Mouse (Mus musculus) yolk sac, embryonic 10.5 days (tissue): ENCODE data around the gene Dhx38.
A peak's percentile ranks its signal among the peaks of the same experiment; 100 is the strongest.

Source experiments
- DNase-seq: peaks from one replicate; pipeline ENCODE4 v3.0.0-alpha.2; 2017; ENCODE audit warnings: low spot score

The Dhx38 gene

DNA sequence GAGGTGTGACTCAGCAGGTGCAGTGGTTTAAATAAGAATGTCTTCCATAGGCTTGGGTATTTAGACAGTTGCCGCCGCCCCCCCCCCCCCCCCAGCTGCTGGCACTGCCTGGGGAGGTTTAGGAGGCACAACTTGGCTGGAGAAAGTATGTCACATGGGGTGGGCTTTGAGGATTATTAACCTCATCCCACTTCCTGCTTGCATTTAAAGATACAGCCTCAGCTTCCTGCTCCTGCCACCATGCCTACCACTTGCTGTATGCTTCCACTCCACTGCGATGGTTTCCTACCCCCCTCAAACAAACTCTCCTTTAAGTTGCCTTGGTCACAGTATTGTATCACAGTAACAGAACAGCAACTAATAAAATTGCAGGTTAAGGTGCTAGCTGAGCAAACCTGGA, 21.6 kb downstream of the Dhx38 start:
- no peak for DNase-seq

DNA sequence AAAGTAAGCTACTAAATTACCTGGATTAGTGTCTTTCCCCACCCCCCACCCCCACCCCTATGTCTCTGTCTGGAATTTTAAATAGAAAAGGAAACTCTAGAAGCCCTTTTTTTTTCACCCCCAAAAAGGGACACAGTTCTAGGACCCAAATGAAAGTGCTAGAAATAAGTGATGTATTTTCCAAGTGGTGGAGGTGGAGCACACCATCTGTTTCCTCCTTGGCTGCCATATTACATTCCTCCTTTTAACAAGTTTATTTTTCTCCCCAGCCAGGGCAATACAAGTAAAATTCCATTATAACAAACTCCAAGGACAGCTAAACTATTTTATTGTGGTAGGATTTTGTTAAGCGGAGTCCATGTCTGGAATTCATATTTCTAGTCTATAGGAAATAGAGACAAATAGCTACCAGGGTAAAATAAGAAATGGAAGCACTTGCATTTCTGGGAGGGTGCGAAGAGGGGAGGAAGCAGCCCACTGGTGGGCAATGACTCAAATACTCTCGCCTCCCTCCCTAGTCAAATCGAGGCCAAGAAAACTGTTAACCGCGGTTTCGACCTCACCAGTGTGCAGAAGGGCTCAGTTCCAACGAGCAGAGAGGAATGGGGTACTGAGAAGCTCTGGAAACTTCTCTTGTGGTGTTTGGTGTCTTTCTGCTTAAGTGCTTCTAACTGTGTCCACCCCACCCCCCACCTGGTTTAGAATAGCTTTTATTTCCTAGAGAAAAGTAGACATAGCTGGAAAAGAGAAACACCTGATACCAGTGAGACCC, 22.7 kb downstream of the Dhx38 start:
- no peak for DNase-seq

DNA sequence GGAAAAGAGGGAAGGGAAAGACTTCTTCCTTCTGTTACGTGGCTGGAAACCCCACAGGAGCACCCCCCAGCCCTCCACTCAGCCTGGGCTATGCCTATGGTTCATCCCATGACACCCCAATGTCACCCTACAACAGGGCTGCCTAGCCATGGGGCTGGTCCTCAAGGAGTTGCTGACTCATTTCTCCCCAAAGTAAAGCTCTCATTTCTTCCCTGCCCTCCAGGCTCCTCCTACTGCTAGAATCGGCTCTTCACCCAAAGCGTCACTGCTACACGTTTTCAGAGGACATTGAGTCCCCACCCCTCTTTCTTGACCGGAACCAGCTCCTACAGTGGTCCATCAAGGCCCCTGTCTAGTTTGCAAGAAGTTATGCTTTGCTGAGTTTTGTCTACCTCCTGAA, 23.5 kb downstream of the Dhx38 start:
- DNase-seq = no peak

DNA sequence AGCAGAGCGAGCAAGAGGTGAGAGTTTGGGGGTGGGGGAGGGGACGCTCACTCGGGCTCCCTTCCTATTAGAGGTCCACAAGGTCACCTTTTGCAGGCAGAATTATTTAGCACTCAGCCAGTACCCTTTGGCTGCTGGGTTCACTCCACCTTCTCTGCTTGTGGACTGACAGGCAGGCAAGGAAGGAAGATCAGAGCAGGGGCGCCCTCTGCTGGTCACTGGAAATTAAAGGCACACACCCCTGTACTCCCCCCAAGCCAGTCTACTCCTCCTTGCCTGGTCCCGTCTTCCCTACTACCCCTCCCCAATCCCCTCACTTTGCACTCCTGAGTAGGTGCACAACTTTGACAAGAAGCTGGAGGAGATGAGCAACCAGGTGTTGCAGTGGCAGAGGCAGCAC, 29.0 kb downstream of the Dhx38 start:
- peak; percentile 69 for DNase-seq

DNA sequence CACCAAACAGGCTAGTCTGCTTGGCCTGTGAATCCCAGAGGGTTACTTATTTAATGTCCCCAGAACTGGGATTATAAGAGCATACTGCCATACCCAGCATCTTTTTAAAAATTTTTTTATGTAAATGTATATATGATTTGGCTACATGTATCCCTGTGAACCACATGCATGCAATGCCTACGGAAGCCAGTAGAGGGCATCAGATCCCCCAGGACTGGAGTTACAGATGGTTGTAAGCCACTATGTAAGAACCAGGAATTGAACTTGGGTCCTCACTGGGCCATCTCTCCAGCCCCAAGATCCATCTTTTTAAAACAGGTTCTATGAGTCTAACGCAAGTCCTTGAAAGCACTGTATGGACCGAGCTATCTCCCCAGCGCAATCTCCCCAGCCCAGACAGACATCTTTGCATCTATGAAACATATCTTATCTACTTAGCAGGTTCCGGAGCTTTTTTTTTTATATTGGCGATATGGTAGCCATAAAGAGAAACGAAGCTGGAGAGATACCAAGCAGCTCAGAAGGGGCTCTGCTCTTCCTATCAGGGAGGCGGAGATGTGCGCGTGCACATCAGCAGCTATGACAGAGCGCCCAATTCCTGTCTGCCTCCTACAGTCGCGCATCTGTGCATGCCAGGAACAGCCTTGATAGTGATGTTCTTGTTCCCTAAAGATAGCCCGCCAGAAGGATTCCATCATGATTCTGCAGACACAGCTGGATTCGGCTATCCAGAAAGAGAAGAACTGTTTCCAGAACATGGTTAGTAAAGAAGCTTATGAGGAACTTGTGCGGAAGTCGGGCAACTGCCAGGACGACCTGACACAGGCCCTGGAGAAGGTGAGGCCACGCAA, 30.3 kb downstream of the Dhx38 start:
- DNase-seq = no peak

DNA sequence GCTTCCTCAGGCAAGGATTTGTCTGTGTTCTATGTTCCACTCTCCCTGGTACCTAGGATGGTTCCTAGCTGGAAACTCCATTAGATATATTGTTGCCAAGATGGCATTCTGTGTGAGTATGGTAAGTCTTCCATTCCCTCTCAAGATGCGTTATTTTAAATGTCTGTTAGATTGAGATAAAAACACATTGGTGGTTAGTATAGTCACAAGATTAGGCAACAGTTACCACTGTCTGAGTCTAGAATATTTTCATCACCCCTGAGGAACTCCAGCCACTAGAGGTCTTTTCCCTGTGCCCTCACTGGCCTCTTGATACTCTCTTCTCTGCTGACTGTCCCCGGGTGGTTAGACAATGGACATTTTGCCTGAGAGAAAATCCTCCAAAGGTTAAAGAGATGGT, 41.7 kb downstream of the Dhx38 start:
- no peak for DNase-seq

DNA sequence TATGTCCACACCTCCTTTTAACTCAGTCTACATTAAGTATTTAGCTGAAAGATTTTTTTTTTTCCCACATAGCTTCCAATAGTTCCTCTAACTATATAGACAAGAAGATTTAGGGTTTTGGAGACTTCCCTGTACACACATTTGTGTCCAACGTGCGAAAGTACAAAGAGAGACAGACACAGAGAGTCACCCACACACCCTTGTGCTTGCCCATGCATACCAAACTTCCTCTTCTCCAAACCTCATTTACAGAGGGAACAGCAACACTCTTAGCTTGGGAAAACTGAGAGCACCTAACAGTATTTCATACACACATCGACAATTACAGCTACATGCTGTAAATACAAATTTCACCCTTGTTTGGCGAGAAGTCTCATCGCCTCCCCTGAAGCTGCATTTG, 60.1 kb downstream of the Dhx38 start:
- no peak for DNase-seq

DNA sequence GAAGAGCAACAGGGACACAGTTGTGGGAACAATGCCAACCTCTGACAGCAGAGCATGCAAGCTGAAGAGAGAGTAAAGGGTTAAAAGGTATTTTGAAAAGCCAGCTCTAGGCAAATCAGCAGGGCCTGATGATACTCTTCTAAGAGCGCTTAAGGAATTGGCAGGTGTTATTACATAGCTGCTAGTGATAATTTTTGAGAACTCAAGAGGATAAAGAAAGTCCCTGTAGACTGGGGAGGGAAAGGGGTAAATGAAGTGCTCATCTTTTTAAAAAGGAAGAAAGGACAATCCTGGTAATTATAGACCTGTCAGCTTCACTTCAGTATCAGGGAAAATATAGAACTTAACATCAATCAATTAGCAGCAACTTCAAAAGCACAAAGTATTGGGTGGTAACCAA, 62.1 kb downstream of the Dhx38 start:
- no peak for DNase-seq

DNA sequence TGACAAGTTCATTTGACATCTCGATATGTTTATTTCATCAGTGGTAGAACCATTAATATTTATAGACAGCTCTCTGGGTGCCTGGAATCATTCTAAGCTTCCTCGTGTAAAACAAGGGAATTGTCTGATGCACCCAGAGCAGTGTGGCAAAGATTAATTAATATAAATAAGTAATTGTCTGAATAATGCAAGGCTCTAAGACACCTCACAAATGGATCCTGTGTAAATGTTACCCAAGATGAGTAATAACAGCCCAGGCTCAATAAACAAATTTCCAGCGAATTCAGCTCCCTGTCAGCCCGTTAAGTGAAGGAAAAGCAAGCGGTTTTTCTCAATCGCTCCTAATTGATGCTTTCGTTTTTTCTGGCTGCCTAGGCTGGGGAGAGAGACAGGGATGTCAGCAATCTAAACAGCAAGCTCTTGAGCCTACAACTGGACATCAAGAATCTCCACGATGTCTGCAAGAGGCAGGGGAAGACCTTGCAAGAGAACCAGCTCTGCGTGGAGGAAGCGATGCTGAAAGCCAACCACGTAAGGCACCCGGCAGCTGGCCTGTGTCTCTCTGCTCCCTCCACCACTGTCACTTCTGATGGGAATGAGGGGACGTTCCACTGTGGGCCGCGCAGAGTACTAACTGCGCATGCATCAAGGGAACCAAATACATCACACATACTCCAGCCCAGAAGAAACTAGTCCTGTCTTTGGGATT, 66.5 kb downstream of the Dhx38 start:
- no peak for DNase-seq
